Mouse (Mus musculus) hindbrain, embryonic 12.5 days (tissue): ENCODE measurements at regions not wholly inside any gene's neighbourhood (a gene's known extent, or its start where the extent isn't known, plus 50 kb on each side); places are given as distances from the start of the nearest gene placed in this dataset.

ENCODE experiments used
- ATAC-seq: fragments of 200-750 bp; cut with Nextera tagmentation; 2 replicates; pipeline ENCODE4 v1.8.0; 2017; ENCODE audit warnings: moderate TSS enrichment; ENCODE audit not compliant: low FRiP score
- H3K27ac ChIP-seq: fragments of 300-500 bp; sonication (generic); 2 replicates; pipeline ENCODE4 v1.5.1; 2016; ENCODE audit warnings: mild to moderate bottlenecking
- H3K27me3 ChIP-seq: fragments of 300-500 bp; sonication (generic); 2 replicates; pipeline ENCODE4 v1.6.1; 2016; ENCODE audit warnings: mild to moderate bottlenecking
- H3K36me3 ChIP-seq: fragments of 300-500 bp; sonication (generic); 2 replicates; pipeline ENCODE4 v1.6.1; 2016; ENCODE audit warnings: mild to moderate bottlenecking
- H3K4me1 ChIP-seq: fragments of 300-500 bp; sonication (generic); 2 replicates; pipeline ENCODE4 v1.6.1; 2016
- H3K4me2 ChIP-seq: fragments of 300-500 bp; sonication (generic); replicated peaks from 2 replicates; pipeline ENCODE4 v1.6.1; 2016; ENCODE audit warnings: mild to moderate bottlenecking
- H3K4me3 ChIP-seq: fragments of 300-500 bp; sonication (generic); 2 replicates; pipeline ENCODE4 v1.5.1; 2016; ENCODE audit warnings: mild to moderate bottlenecking
- H3K9ac ChIP-seq: fragments of 300-500 bp; sonication (generic); 2 replicates; pipeline ENCODE4 v1.6.1; 2016; ENCODE audit warnings: mild to moderate bottlenecking, moderate library complexity
- H3K9me3 ChIP-seq: fragments of 300-500 bp; sonication (generic); replicated peaks from 2 replicates; pipeline ENCODE4 v1.6.1; 2016; ENCODE audit warnings: mild to moderate bottlenecking
- WGBS: fragments of 180-500 bp; shearing (Covaris S2); methylation state at CpG from one replicate; pipeline ENCODE4 v1.1.7; 2016; 5-methylcytosine and 5-hydroxymethylcytosine counted together

DNA sequence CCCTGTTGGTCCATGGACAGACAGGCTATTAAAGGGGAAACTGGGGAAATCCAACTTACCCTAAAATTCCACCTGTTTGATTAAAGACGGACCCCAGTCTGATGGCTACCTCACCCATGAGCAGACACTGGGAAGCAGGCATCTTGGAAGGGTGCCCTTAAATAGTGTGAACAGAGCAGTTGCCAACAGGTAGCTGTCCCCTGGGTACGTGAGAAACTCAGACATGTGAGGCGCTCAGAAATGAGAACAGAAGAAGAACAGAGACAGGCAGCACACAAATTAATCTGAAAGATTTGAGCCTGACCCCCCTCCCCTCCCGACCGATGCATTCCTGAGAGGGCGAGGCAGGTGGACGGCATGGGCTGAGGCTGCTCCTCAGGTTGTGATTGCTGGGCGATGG lies 135.7 kb upstream of the Azi2 start:
- no peak overlapping the region for H3K27ac ChIP-seq
- no peak for ATAC-seq
- H3K9me3 ChIP-seq, result 0 out of 2 replicates have a peak, but pooled peaks cover 1% of the 10 kb centered on the region
- no peaks in the 10 kb centered on the region for H3K4me1 ChIP-seq
- WGBS, result 88% methylated on average over 8 of the region's 8 CpGs
- no peak overlapping the region for H3K4me2 ChIP-seq
- H3K36me3 ChIP-seq, result no peaks in the 10 kb centered on the region
- H3K4me3 ChIP-seq, result no peak overlapping the region
- no peaks in the 10 kb centered on the region for H3K27me3 ChIP-seq
- H3K9ac ChIP-seq, result no peak overlapping the region

DNA sequence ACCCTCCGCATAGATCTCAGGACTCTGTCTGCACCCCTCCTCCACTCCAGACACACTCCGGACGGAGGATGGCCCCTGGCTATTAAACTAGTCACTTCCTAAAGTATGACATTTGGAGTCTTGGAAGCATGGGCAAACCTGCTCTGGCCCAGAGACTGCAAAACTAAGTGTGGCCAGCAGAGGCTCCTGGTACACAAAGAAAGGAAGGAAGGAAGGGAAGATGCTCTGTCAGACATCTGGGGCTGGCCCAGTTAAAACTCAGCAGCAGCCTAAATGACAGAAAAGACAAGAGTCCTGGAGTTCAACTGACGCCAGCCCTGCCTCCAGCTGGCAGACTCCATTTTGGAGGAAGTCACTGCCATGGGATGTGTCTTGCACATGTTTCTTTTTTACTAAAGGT lies 137.3 kb upstream of the Azi2 start:
- Histone ChIP-seq H3K36me3 (no peaks in the 10 kb centered on the region), H3K9ac (no peak overlapping the region), H3K27ac (no peak overlapping the region), H3K4me1 (no peaks in the 10 kb centered on the region), H3K9me3 (no peaks in the 10 kb centered on the region), H3K27me3 (no peaks in the 10 kb centered on the region), H3K4me2 (no peak overlapping the region), H3K4me3 (no peak overlapping the region)
- ATAC-seq, result no peak
- WGBS, result 67% methylated on average over 4 of the region's 4 CpGs

DNA sequence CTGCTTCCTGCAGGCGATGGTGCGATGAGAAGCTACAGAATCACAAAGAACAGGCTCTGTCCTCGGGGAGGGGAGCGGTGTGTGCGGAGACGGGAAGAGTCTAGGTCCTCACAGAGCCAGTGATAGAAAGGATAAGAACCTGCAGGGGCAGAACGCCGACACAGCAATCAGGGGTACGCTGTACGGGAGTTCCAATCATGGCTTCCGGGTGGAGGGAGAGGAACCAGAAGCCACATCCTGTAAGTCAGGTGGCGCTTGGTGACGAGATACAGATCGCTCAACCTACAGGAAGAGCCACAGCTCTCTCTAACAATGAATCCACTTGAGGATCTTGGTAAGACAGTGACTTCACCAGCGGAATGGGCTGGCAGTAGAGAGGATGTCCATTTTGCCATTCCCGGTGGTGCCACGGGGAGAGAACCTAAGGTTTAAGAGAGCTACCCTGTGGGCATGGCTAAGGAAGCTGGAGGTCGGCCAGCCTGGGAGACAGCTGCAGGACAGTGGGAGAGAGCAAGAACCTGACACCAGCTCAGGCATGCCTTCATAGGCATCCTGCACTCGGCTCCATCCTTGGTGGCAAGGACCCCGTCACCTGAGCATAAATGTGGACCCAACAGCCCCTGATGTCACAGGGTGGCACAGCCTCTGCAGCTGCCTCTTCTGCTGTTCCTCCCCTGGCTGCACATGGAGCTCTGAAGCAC lies 137.9 kb upstream of the Azi2 start:
- Histone ChIP-seq H3K9me3 (no peaks in the 10 kb centered on the region), H3K36me3 (no peaks in the 10 kb centered on the region), H3K4me3 (no peak overlapping the region), H3K4me1 (no peaks in the 10 kb centered on the region), H3K27ac (no peak overlapping the region), H3K9ac (no peak overlapping the region), H3K4me2 (no peak overlapping the region), H3K27me3 (no peaks in the 10 kb centered on the region)
- WGBS, result 87% methylated on average over 20 of the region's 20 CpGs
- no peak for ATAC-seq

DNA sequence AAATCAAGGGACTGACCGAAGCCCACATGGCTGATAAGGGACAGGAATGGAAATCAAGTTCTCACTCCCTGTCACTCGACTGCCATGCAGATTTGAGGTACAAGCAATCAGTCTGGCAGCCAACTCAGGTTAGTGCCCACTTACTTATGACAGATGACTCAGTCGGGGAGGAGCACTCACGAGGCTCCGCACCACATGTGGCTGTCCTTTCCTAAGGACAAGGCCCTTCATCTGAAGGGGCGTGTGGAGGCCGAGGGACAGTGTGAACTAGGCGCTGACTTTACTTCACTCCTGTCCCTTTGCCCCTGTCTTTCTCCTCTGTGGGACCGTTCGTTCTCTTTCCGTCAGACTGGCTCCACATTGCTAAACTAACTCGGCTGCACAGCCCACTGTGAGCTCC lies 139.7 kb upstream of the Azi2 start:
- no peak for ATAC-seq
- Histone ChIP-seq H3K4me1 (no peaks in the 10 kb centered on the region), H3K27me3 (no peaks in the 10 kb centered on the region), H3K36me3 (no peaks in the 10 kb centered on the region), H3K9ac (no peak overlapping the region), H3K9me3 (no peaks in the 10 kb centered on the region), H3K4me2 (no peak overlapping the region), H3K4me3 (no peak overlapping the region), H3K27ac (no peak overlapping the region)
- WGBS, result 87% methylated on average over 12 of the region's 12 CpGs

DNA sequence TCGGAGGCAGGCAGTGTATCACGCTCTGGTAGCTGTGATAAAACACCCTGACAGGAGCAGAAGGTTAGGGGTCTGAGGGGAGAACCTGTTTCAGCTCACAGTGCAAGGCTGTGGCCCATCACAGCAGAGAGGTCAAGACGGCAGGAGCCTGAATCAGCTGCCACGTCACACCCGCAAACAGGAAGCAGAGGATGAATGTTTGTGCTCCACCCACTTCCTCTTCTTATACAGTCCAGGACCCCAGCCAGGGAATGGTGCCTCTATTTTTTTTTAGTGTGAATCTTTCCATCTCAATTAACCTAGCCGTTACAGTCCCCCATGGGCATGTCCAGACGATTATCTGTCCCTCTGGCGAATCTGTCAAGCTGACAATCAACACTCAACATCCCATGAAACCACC lies 143.8 kb upstream of the Azi2 start:
- no peaks in the 10 kb centered on the region for H3K9me3 ChIP-seq
- no peak overlapping the region for H3K27ac ChIP-seq
- H3K4me1 ChIP-seq, result no peaks in the 10 kb centered on the region
- no peaks in the 10 kb centered on the region for H3K36me3 ChIP-seq
- ATAC-seq, result no peak
- no peak overlapping the region for H3K4me2 ChIP-seq
- H3K4me3 ChIP-seq, result no peak overlapping the region
- H3K27me3 ChIP-seq, result no peaks in the 10 kb centered on the region
- WGBS, result 78% methylated on average over 8 of the region's 8 CpGs
- no peak overlapping the region for H3K9ac ChIP-seq

DNA sequence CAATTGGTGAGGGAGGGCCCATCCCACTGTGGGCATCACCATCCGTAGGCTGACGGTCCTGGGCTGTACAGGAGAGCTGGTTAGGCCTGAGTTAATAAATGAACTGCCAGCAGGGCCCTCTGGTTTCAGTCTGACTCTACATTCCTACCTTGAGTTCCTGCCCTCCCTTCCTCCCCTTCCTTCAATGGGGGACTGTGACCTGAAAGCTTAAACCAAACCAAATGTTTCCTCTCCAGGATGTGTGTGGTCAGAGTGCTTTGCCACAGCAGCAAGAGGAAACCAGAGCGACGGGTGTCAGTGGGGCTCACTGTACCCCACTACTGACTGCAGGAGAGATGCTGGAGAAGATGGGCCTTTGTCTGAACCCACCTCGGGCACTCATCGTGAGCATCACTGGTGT lies 147.7 kb upstream of the Azi2 start:
- Histone ChIP-seq H3K4me2 (no peak overlapping the region), H3K36me3 (no peaks in the 10 kb centered on the region), H3K9ac (no peak overlapping the region), H3K27me3 (no peaks in the 10 kb centered on the region), H3K27ac (no peak overlapping the region), H3K4me1 (no peaks in the 10 kb centered on the region), H3K4me3 (no peak overlapping the region), H3K9me3 (no peaks in the 10 kb centered on the region)
- 72% methylated on average over 6 of the region's 6 CpGs for WGBS
- no peak for ATAC-seq

DNA sequence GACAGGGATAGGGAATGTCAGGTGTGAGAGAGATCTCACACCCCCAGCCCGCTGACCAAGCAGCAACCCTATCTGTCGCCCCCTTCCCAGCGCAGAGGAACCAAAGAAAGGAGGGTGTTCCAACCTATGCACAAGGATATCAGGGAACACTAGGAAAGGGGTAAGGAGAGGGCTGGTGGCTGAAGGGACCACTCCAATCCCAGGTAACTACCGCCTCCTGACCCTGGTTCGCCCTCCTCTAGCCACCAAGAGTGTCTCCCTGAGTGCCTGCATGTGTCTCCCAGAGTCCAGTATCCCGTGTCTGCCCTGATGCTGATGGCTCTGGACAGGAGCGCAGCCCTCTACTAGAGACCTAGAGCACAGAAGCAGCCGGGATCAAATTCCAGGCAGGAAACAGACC lies 167.1 kb upstream of the Azi2 start:
- Histone ChIP-seq H3K4me3 (peak overlapping the region; percentile 65), H3K4me2 (peak overlapping the region; percentile 95), H3K36me3 (no peaks in the 10 kb centered on the region), H3K27me3 (peaks cover 15% of the 10 kb centered on the region), H3K4me1 (peaks cover 17% of the 10 kb centered on the region), H3K9ac (peak overlapping the region; percentile 78), H3K27ac (no peak overlapping the region), H3K9me3 (no peaks in the 10 kb centered on the region)
- 32% methylated on average over 8 of the region's 8 CpGs for WGBS
- ATAC-seq, result peak; percentile 46

DNA sequence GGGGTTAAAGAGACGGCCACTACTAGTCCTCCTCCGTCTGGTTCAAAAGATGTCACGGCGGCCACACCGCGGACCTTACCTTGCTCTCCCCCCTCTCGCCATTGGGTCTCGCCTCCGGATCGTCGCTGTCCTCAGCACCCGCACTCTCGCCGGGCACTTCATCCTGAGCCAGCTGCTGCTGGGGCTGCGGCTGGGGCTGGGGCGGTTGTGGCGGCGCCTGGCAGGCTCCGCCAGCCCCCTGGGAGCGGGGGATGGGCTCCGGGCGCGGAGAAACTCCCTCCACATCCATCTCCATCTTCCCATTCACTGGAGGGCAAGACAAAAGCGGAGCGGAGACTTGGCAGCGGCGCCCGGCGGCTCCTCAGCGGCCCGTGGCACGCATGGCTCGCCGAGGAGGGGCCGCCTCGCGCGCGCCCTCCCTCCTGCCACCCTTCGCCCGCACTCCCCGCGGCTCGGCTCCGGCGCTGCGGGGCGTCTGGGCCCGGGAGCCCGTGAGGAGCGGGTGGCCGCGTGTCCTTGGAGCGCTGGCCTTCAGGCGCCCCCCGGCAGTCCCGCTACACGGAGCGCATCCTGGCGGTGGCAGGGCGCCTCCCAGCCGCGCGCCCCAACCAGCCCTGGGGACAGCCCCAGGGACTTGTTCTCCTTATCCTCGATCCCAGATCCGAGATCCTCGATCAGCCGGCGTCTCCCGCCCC lies 167.8 kb upstream of the Azi2 start:
- Histone ChIP-seq H3K27ac (peak overlapping the region; percentile 80), H3K4me2 (peak overlapping the region; percentile 95), H3K27me3 (peaks cover 15% of the 10 kb centered on the region), H3K9ac (peak overlapping the region; percentile 78), H3K4me1 (peaks cover 17% of the 10 kb centered on the region), H3K36me3 (no peaks in the 10 kb centered on the region), H3K4me3 (peak overlapping the region; percentile 65), H3K9me3 (no peaks in the 10 kb centered on the region)
- under 1% methylated on average over 70 of the region's 70 CpGs for WGBS
- peak; percentile 89 for ATAC-seq

DNA sequence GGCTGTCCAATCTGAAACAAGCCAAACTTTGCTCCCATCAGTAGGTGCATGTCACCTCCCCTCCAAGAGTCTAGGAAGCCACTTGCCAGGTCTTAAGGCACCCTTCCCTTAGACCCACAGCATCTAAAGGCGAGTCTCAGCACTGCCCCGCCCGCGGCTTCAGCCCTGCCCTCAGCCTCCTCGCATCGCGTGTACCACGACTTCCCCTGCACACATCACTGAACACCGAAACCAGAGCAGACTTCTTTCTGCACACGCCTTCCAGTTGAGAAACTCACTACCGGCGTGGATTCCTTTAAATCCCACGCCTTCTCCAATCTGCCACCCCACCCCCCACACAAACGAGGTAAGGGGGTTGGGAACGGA lies 168.3 kb upstream of the Azi2 start:
- H3K9me3 ChIP-seq, result no peaks in the 10 kb centered on the region
- peak overlapping the region; percentile 65 for H3K4me3 ChIP-seq
- peak; percentile 53 for ATAC-seq
- H3K4me1 ChIP-seq, result peaks cover 17% of the 10 kb centered on the region
- H3K9ac ChIP-seq, result peak overlapping the region; percentile 78
- H3K27me3 ChIP-seq, result peaks cover 15% of the 10 kb centered on the region
- no peaks in the 10 kb centered on the region for H3K36me3 ChIP-seq
- H3K4me2 ChIP-seq, result peak overlapping the region; percentile 95
- H3K27ac ChIP-seq, result peak overlapping the region; percentile 80
- under 1% methylated on average over 15 of the region's 15 CpGs for WGBS

DNA sequence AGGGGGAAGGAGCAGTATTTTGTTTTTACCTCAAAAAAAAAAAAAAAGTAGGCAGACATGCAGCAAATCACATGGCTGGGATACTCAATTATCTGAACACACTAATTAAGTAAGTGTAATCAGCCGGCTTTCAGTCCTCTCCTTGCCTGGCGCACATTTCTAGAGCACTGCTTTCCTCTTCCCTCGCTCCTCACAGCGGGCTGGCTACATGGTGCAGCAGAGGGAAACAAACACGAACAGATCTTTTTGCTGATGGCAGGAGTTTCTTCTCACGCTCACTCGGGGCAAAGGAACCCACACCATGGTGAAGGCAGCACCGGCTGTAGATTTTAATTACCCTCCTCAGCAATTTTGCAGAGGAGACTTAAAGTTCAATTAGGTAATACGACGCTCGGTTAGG lies 169.7 kb upstream of the Azi2 start:
- H3K4me1 ChIP-seq, result peaks cover 17% of the 10 kb centered on the region
- peak overlapping the region; percentile 95 for H3K4me2 ChIP-seq
- ATAC-seq, result no peak
- peaks cover 15% of the 10 kb centered on the region for H3K27me3 ChIP-seq
- H3K9me3 ChIP-seq, result no peaks in the 10 kb centered on the region
- H3K27ac ChIP-seq, result no peak overlapping the region
- H3K9ac ChIP-seq, result no peak overlapping the region
- H3K4me3 ChIP-seq, result peak overlapping the region; percentile 65
- WGBS, result 52% methylated on average over 11 of the region's 11 CpGs
- H3K36me3 ChIP-seq, result no peaks in the 10 kb centered on the region

DNA sequence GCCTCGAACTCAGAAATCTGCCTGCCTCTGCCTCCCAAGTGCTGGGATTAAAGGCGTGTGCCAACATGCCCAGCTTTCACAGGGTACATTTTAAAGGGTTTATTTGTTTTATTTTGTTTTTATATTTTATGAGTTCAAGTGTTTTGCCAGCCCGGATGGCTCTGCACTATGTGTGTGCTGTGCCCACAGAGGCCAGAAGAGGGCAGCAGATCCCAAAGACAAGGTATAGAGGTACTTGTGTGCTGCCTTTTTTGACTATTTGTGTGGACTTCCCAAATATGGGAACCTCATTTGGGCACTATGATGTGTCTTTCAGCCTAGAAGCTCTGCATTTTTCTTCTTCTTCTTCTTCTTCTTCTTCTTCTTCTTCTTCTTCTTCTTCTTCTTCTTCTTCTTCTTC lies 176.4 kb upstream of the Azi2 start:
- Histone ChIP-seq H3K27me3 (no peaks in the 10 kb centered on the region), H3K9me3 (no peaks in the 10 kb centered on the region), H3K4me1 (no peaks in the 10 kb centered on the region), H3K9ac (no peak overlapping the region), H3K4me3 (no peak overlapping the region), H3K4me2 (no peak overlapping the region), H3K36me3 (no peaks in the 10 kb centered on the region), H3K27ac (no peak overlapping the region)
- ATAC-seq, result no peak
- WGBS, result 91% methylated on average over 3 of the region's 3 CpGs

DNA sequence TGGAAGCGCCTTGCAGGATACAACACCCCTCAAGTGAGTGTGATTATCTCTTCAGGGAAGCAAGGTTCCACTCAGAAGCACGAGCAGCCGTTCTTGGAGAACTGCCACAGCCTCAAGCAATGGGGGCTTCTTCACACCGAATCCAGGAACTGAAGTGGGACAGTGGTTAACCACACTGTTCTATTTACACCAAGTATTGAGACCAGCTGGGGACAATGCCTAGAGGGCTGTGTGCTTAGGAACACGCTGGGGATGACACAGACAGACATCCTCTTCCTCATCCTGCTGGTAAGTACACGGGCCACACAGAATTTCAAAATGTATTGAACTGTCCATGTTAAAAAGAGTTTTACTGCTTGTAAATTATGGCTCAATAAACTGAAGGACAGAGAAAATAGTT lies 177.0 kb upstream of the Azi2 start:
- Histone ChIP-seq H3K36me3 (no peaks in the 10 kb centered on the region), H3K4me1 (peaks cover 3% of the 10 kb centered on the region; the same call in 1 of the 2 replicates), H3K27me3 (no peaks in the 10 kb centered on the region), H3K4me3 (no peak overlapping the region), H3K9me3 (no peaks in the 10 kb centered on the region), H3K4me2 (no peak overlapping the region), H3K9ac (no peak overlapping the region), H3K27ac (no peak overlapping the region)
- WGBS, result 86% methylated on average over 6 of the region's 6 CpGs
- ATAC-seq, result no peak

DNA sequence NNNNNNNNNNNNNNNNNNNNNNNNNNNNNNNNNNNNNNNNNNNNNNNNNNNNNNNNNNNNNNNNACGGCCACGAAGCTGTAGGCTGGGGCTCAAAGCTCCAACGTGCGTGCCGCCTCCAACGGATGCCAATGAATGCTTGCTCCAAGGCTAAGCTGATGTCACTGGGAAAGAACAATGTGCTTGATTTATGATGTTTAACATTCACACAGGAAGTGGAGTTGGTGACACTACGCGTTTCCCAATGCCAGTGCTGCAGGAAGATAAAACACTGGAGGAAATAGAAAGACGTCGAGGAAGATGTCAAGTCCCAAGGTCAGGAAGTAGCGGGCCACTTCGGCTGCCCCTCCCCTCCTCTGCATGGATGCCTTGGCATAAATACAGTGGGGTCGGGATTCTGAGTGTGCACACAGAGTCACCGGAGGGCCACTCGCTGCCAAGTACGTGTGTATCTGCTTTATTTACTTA lies 180.7 kb upstream of the Azi2 start:
- Histone ChIP-seq H3K9me3 (no peaks in the 10 kb centered on the region), H3K9ac (no peak overlapping the region), H3K4me2 (no peak overlapping the region), H3K27ac (no peak overlapping the region), H3K27me3 (no peaks in the 10 kb centered on the region), H3K4me1 (peaks cover 4% of the 10 kb centered on the region; the same call in 1 of the 2 replicates), H3K36me3 (no peaks in the 10 kb centered on the region), H3K4me3 (no peak overlapping the region)
- WGBS, result 80% methylated on average over 16 of the region's 16 CpGs
- no peak for ATAC-seq
